Mouse (Mus musculus) hindbrain, embryonic 15.5 days (tissue): Measurements from ENCODE around the gene Il34. TPM values are rescaled to one million over a fixed set of nuclear protein-coding genes. Genes with fewer than 3 reads are reported as not detected.
"Not testable (repeated sequence)": the region's sequence is repeated elsewhere in the genome, so short reads cannot be mapped to it uniquely, and the experiment has no call there.

ENCODE experiments used
- ATAC-seq: fragments of 200-750 bp; cut with Nextera tagmentation; 2 replicates; pipeline ENCODE4 v1.8.0; 2017; ENCODE audit warnings: low read depth, moderate number of reproducible peaks, moderate TSS enrichment; ENCODE audit not compliant: low FRiP score
- H3K27ac ChIP-seq: fragments of 300-500 bp; sonication (generic); replicated peaks from 2 replicates; pipeline ENCODE4 v1.5.1; 2015; ENCODE audit warnings: mild to moderate bottlenecking, inconsistent platforms
- H3K27me3 ChIP-seq: fragments of 300-500 bp; sonication (generic); 2 replicates; pipeline ENCODE4 v1.6.1; 2015; ENCODE audit warnings: control low read depth, inconsistent platforms
- H3K36me3 ChIP-seq: fragments of 300-500 bp; sonication (generic); 2 replicates; pipeline ENCODE4 v1.6.1; 2015; ENCODE audit warnings: control low read depth, inconsistent platforms
- H3K4me1 ChIP-seq: fragments of 300-500 bp; sonication (generic); replicated peaks from 2 replicates; pipeline ENCODE4 v1.6.1; 2015; ENCODE audit warnings: control low read depth, inconsistent platforms
- H3K4me2 ChIP-seq: fragments of 300-500 bp; sonication (generic); 2 replicates; pipeline ENCODE4 v1.6.1; 2015; ENCODE audit warnings: moderate library complexity, mild to moderate bottlenecking, inconsistent platforms
- H3K4me3 ChIP-seq: fragments of 300-500 bp; sonication (generic); 2 replicates; pipeline ENCODE4 v1.5.1; 2015; ENCODE audit warnings: mild to moderate bottlenecking, inconsistent platforms
- H3K9ac ChIP-seq: fragments of 300-500 bp; sonication (generic); 2 replicates; pipeline ENCODE4 v1.6.1; 2015; ENCODE audit warnings: inconsistent platforms
- H3K9me3 ChIP-seq: fragments of 300-500 bp; sonication (generic); 2 replicates; pipeline ENCODE4 v1.6.1; 2016; ENCODE audit warnings: control low read depth, inconsistent platforms
- WGBS: fragments of 180-500 bp; shearing (Covaris S2); methylation state at CpG from one replicate; pipeline ENCODE4 v1.1.7; 2015; 5-methylcytosine and 5-hydroxymethylcytosine counted together
- polyA plus RNA-seq: library from polyadenylated mRNA; unstranded; fragments of >200 nt; fragmentation: Nextera tagmentation; extraction: Ambion mirVana; gene quantifications from 2 replicates; pipeline ENCODE4 v1.2.1, GENCODE M21; 2015

The Il34 gene
- polyA plus RNA-seq, 1 experiment from 2014 or later = 5.8 TPM

- Histone ChIP-seq H3K4me2 (no peak overlapping the region), H3K9ac (no peak overlapping the region), H3K27ac (no peak overlapping the region), H3K36me3 (no peaks in the 10 kb centered on the region), H3K27me3 (no peaks in the 10 kb centered on the region), H3K4me3 (no peak overlapping the region), H3K9me3 (no peaks in the 10 kb centered on the region), H3K4me1 (0 out of 2 replicates have a peak, but pooled peaks cover 8% of the 10 kb centered on the region)
- ATAC-seq = no peak
- WGBS = 82% methylated on average over 6 of the region's 6 CpGs
Observed at GRCm38 (mm10) chr8:110790270-110790669, 15.5 kb downstream of the Il34 start.

GRCm38 (mm10) chr8:110789571-110789970 lies 16.2 kb downstream of the Il34 start:
- no peaks in the 10 kb centered on the region for H3K9me3 ChIP-seq
- H3K27me3 ChIP-seq = no peaks in the 10 kb centered on the region
- H3K4me2 ChIP-seq = no peak overlapping the region
- H3K4me3 ChIP-seq = no peak overlapping the region
- ATAC-seq = no peak
- 0 out of 2 replicates have a peak, but pooled peaks cover 8% of the 10 kb centered on the region for H3K4me1 ChIP-seq
- no peak overlapping the region for H3K27ac ChIP-seq
- no peak overlapping the region for H3K9ac ChIP-seq
- WGBS = 58% methylated on average over 12 of the region's 12 CpGs
- no peaks in the 10 kb centered on the region for H3K36me3 ChIP-seq

GRCm38 (mm10) chr8:110788981-110789380 lies 16.7 kb downstream of the Il34 start:
- WGBS = 53% methylated on average over 12 of the region's 12 CpGs

GRCm38 (mm10) chr8:110787411-110787954 lies 18.2 kb downstream of the Il34 start:
- ATAC-seq = no peak
- H3K9ac ChIP-seq = no peak overlapping the region
- no peak overlapping the region for H3K4me3 ChIP-seq
- no peaks in the 10 kb centered on the region for H3K27me3 ChIP-seq
- no peak overlapping the region for H3K4me2 ChIP-seq
- 87% methylated on average over 9 of the region's 9 CpGs for whole genome bisulfite sequencing
- H3K27ac ChIP-seq = no peak overlapping the region
- no peaks in the 10 kb centered on the region for H3K9me3 ChIP-seq
- H3K36me3 ChIP-seq = no peaks in the 10 kb centered on the region
- H3K4me1 ChIP-seq = no peaks in the 10 kb centered on the region

More at GRCm38 (mm10) chr8:110788981-110789380, 16.7 kb downstream of the Il34 start:
- Histone ChIP-seq H3K9me3 (no peaks in the 10 kb centered on the region), H3K36me3 (no peaks in the 10 kb centered on the region), H3K27me3 (no peaks in the 10 kb centered on the region), H3K9ac (no peak overlapping the region), H3K4me3 (no peak overlapping the region), H3K4me2 (no peak overlapping the region), H3K4me1 (0 out of 2 replicates have a peak, but pooled peaks cover 8% of the 10 kb centered on the region), H3K27ac (no peak overlapping the region)
- no peak for ATAC-seq

- WGBS = 88% methylated on average over 8 of the region's 8 CpGs
- ATAC-seq = no peak
- no peaks in the 10 kb centered on the region for H3K4me1 ChIP-seq
- H3K9ac ChIP-seq = no peak overlapping the region
- H3K27me3 ChIP-seq = no peaks in the 10 kb centered on the region
- no peaks in the 10 kb centered on the region for H3K9me3 ChIP-seq
- no peak overlapping the region for H3K4me3 ChIP-seq
- no peak overlapping the region for H3K27ac ChIP-seq
- no peak overlapping the region for H3K4me2 ChIP-seq
- no peaks in the 10 kb centered on the region for H3K36me3 ChIP-seq
Observed at GRCm38 (mm10) chr8:110786934-110787333, 18.8 kb downstream of the Il34 start.

- not testable (repeated sequence) for ATAC-seq, H3K4me3 ChIP-seq, H3K9ac ChIP-seq, H3K4me1 ChIP-seq, H3K9me3 ChIP-seq, H3K4me2 ChIP-seq, H3K27me3 ChIP-seq, H3K27ac ChIP-seq, H3K36me3 ChIP-seq
- 78% methylated on average over 7 of the region's 7 CpGs for WGBS
Observed at GRCm38 (mm10) chr8:110786501-110786900, 19.2 kb downstream of the Il34 start.

- Histone ChIP-seq H3K9ac (no peak overlapping the region), H3K4me1 (no peaks in the 10 kb centered on the region), H3K27ac (no peak overlapping the region), H3K36me3 (no peaks in the 10 kb centered on the region), H3K4me3 (no peak overlapping the region), H3K27me3 (no peaks in the 10 kb centered on the region), H3K4me2 (no peak overlapping the region), H3K9me3 (no peaks in the 10 kb centered on the region)
- 54% methylated on average over 2 of the region's 2 CpGs for WGBS
- ATAC-seq = no peak
Observed at GRCm38 (mm10) chr8:110785366-110785765, 20.4 kb downstream of the Il34 start.

- Histone ChIP-seq H3K4me2 (no peak overlapping the region), H3K36me3 (no peaks in the 10 kb centered on the region), H3K4me1 (no peaks in the 10 kb centered on the region), H3K27ac (no peak overlapping the region), H3K4me3 (no peak overlapping the region), H3K9me3 (no peaks in the 10 kb centered on the region), H3K27me3 (no peaks in the 10 kb centered on the region), H3K9ac (no peak overlapping the region)
- ATAC-seq = no peak
- 84% methylated on average over 13 of the region's 13 CpGs for WGBS
Observed at GRCm38 (mm10) chr8:110779924-110780718, 25.6 kb downstream of the Il34 start.

GRCm38 (mm10) chr8:110776335-110776734 lies 29.4 kb downstream of the Il34 start:
- no peak for ATAC-seq
- no peak overlapping the region for H3K27ac ChIP-seq
- no peak overlapping the region for H3K4me2 ChIP-seq
- no peaks in the 10 kb centered on the region for H3K36me3 ChIP-seq
- 96% methylated on average over 3 of the region's 3 CpGs for WGBS
- H3K4me1 ChIP-seq = no peaks in the 10 kb centered on the region
- H3K9ac ChIP-seq = no peak overlapping the region
- no peak overlapping the region for H3K4me3 ChIP-seq
- no peaks in the 10 kb centered on the region for H3K27me3 ChIP-seq
- no peaks in the 10 kb centered on the region for H3K9me3 ChIP-seq

GRCm38 (mm10) chr8:110775721-110776120 lies 30.0 kb downstream of the Il34 start:
- no peak overlapping the region for H3K4me3 ChIP-seq
- no peak overlapping the region for H3K9ac ChIP-seq
- no peak for ATAC-seq
- no peaks in the 10 kb centered on the region for H3K36me3 ChIP-seq
- no peaks in the 10 kb centered on the region for H3K9me3 ChIP-seq
- H3K27ac ChIP-seq = no peak overlapping the region
- H3K4me2 ChIP-seq = no peak overlapping the region
- H3K4me1 ChIP-seq = no peaks in the 10 kb centered on the region
- H3K27me3 ChIP-seq = no peaks in the 10 kb centered on the region
- WGBS = 92% methylated on average over 3 of the region's 3 CpGs

GRCm38 (mm10) chr8:110775316-110775715 lies 30.4 kb downstream of the Il34 start:
- no peak for ATAC-seq
- no peaks in the 10 kb centered on the region for H3K4me1 ChIP-seq
- 78% methylated on average over 8 of the region's 8 CpGs for WGBS

GRCm38 (mm10) chr8:110774725-110775124 lies 31.0 kb downstream of the Il34 start:
- Histone ChIP-seq H3K27ac (no peak overlapping the region), H3K27me3 (no peaks in the 10 kb centered on the region), H3K9ac (no peak overlapping the region), H3K4me1 (no peaks in the 10 kb centered on the region), H3K4me3 (no peak overlapping the region), H3K4me2 (no peak overlapping the region), H3K9me3 (no peaks in the 10 kb centered on the region), H3K36me3 (no peaks in the 10 kb centered on the region)
- 86% methylated on average over 6 of the region's 6 CpGs for WGBS
- ATAC-seq = no peak

More at GRCm38 (mm10) chr8:110775316-110775715, 30.4 kb downstream of the Il34 start:
- H3K4me2 ChIP-seq = no peak overlapping the region
- H3K9ac ChIP-seq = no peak overlapping the region
- H3K27ac ChIP-seq = no peak overlapping the region
- no peaks in the 10 kb centered on the region for H3K27me3 ChIP-seq
- no peaks in the 10 kb centered on the region for H3K36me3 ChIP-seq
- no peak overlapping the region for H3K4me3 ChIP-seq
- H3K9me3 ChIP-seq = no peaks in the 10 kb centered on the region
